Mouse (Mus musculus) liver, adult 2 months (tissue): ENCODE measurements at regions not wholly inside any gene's neighbourhood (a gene's known extent, or its start where the extent isn't known, plus 50 kb on each side); places are given as distances from the start of the nearest gene placed in this dataset.

Source experiments
- CTCF ChIP-seq: fragments of 200-500 bp; IDR thresholded peaks from 2 replicates; pipeline ENCODE4 v1.5.1; 2011; ENCODE audit warnings: low read depth, low read length, control low read depth
- POLR2A ChIP-seq: fragments of 200-500 bp; IDR thresholded peaks from 2 replicates; pipeline ENCODE4 v1.6.1; 2011; ENCODE audit warnings: low read length, control low read depth; ENCODE audit not compliant: insufficient read depth; ENCODE audit errors: extremely low read depth

- TF ChIP-seq CTCF (no peak), POLR2A (no peak)
Observed at GRCm38 (mm10) chr15:56496355-56496754, 981.1 kb downstream of the Slc22a22 start.
